Mouse (Mus musculus) hindbrain, postnatal 0 days (tissue): ENCODE measurements around the gene Mtfr1l. TPM values are rescaled to one million over a fixed set of nuclear protein-coding genes. Genes with fewer than 3 reads are reported as not detected.

ENCODE experiments used
- ATAC-seq: fragments of 200-750 bp; cut with Nextera tagmentation; 2 replicates; pipeline ENCODE4 v1.8.0; 2017; ENCODE audit warnings: mild to moderate bottlenecking, moderate TSS enrichment, moderate library complexity
- DNase-seq: peaks from one replicate; pipeline ENCODE4 v3.0.0-alpha.2; 2015; ENCODE audit warnings: low spot score
- H3K27ac ChIP-seq: fragments of 300-500 bp; sonication (generic); 2 replicates; pipeline ENCODE4 v1.5.1; 2014; ENCODE audit warnings: mild to moderate bottlenecking
- H3K27me3 ChIP-seq: fragments of 300-500 bp; sonication (generic); 2 replicates; pipeline ENCODE4 v1.6.1; 2014; ENCODE audit warnings: low read length, mixed read lengths; ENCODE audit not compliant: insufficient read depth
- H3K36me3 ChIP-seq: fragments of 300-500 bp; sonication (generic); 2 replicates; pipeline ENCODE4 v1.6.1; 2014; ENCODE audit warnings: low read length, mixed read lengths; ENCODE audit not compliant: insufficient read depth
- H3K4me1 ChIP-seq: fragments of 300-500 bp; sonication (generic); 2 replicates; pipeline ENCODE4 v1.6.1; 2014; ENCODE audit warnings: antibody characterized with exemption, low read length, mixed read lengths; ENCODE audit not compliant: insufficient read depth
- H3K4me2 ChIP-seq: fragments of 300-500 bp; sonication (generic); 2 replicates; pipeline ENCODE4 v1.6.1; 2014; ENCODE audit warnings: low read depth, mild to moderate bottlenecking, low read length, moderate library complexity, mixed read lengths
- H3K4me3 ChIP-seq: fragments of 300-500 bp; sonication (generic); 2 replicates; pipeline ENCODE4 v1.5.1; 2014; ENCODE audit warnings: low read length
- H3K9ac ChIP-seq: fragments of 300-500 bp; sonication (generic); replicated peaks from 2 replicates; pipeline ENCODE4 v1.6.1; 2014; ENCODE audit warnings: mild to moderate bottlenecking, low read length, moderate library complexity, mixed read lengths
- H3K9me3 ChIP-seq: fragments of 300-500 bp; sonication (generic); 2 replicates; pipeline ENCODE4 v1.6.1; 2016; ENCODE audit warnings: low read length, mixed read lengths
- CTCF ChIP-seq: IDR thresholded peaks from 2 replicates; pipeline ENCODE4 v1.5.1; 2016; ENCODE audit warnings: antibody characterized with exemption, control low read depth, low read depth
- WGBS: fragments of 180-500 bp; shearing (Covaris S2); extraction: QIAGEN DNeasy Blood & Tissue Kit; methylation state at CpG from one replicate; pipeline ENCODE4 v1.1.7; 2014; 5-methylcytosine and 5-hydroxymethylcytosine counted together
- polyA plus RNA-seq: library from polyadenylated mRNA; unstranded; fragments of >200 nt; fragmentation: Nextera tagmentation; extraction: Ambion mirVana; gene quantifications from 2 replicates; pipeline ENCODE4 v1.2.1, GENCODE M21; 2015
- total RNA-seq: library from RNA; depleted of rRNA; stranded (reverse); fragments of >200 nt; gene quantifications from 2 replicates; pipeline ENCODE4 v1.2.3, GENCODE M21; 2014

Mtfr1l gene
- total and polyA plus RNA-seq, 2 experiments from 2014 or later, result 133 to 182 TPM

GRCm38 (mm10) chr4:134510845-134511411, 24.3 kb downstream of the Mtfr1l start, which contains the start of gene Aunip:
Gene Aunip, plus strand, starts transcription at chr4:134510999.
- WGBS, result under 1% methylated on average over 42 of the region's 42 CpGs
- peak within 1 kb of the TSS; percentile 36 for H3K9ac ChIP-seq
- no peaks in the 10 kb centered on the region for H3K9me3 ChIP-seq
- no peaks in the 10 kb centered on the region for H3K4me1 ChIP-seq
- peak; percentile 94 for ATAC-seq
- TF ChIP-seq CTCF, result peak; percentile 9; the same call in 1 of the 2 replicates
- H3K27me3 ChIP-seq, result no peaks in the 10 kb centered on the region
- H3K36me3 ChIP-seq, result peaks cover 18% of the 10 kb centered on the region
- H3K27ac ChIP-seq, result no peak within 1 kb of the TSS
- DNase-seq, result peak; percentile 97
- peak within 1 kb of the TSS; percentile 71 for H3K4me2 ChIP-seq
- peak within 1 kb of the TSS; percentile 40 for H3K4me3 ChIP-seq

GRCm38 (mm10) chr4:134510396-134510795, 24.8 kb downstream of the Mtfr1l start:
- WGBS, result 80% methylated on average over 4 of the region's 4 CpGs

GRCm38 (mm10) chr4:134506713-134507112, 28.5 kb downstream of the Mtfr1l start:
- ATAC-seq (no peak), DNase-seq (no peak)
- H3K9ac ChIP-seq, result no peak overlapping the region
- 89% methylated on average over 19 of the region's 19 CpGs for WGBS
- H3K9me3 ChIP-seq, result no peaks in the 10 kb centered on the region
- no peaks in the 10 kb centered on the region for H3K4me1 ChIP-seq
- H3K27ac ChIP-seq, result no peak overlapping the region
- H3K27me3 ChIP-seq, result no peaks in the 10 kb centered on the region
- no peak overlapping the region for H3K4me3 ChIP-seq
- H3K36me3 ChIP-seq, result peaks cover 18% of the 10 kb centered on the region
- TF ChIP-seq CTCF, result no peak
- no peak overlapping the region for H3K4me2 ChIP-seq

More at GRCm38 (mm10) chr4:134510396-134510795, 24.8 kb downstream of the Mtfr1l start:
- ATAC-seq, result peak; percentile 33; the same call in 1 of the 2 replicates
- H3K4me3 ChIP-seq, result peak overlapping the region; percentile 40
- H3K4me2 ChIP-seq, result peak overlapping the region; percentile 71
- H3K9me3 ChIP-seq, result no peaks in the 10 kb centered on the region
- H3K27ac ChIP-seq, result no peak overlapping the region
- no peak for DNase-seq
- no peak for TF ChIP-seq CTCF
- H3K9ac ChIP-seq, result no peak overlapping the region
- H3K36me3 ChIP-seq, result peaks cover 18% of the 10 kb centered on the region
- no peaks in the 10 kb centered on the region for H3K27me3 ChIP-seq
- H3K4me1 ChIP-seq, result no peaks in the 10 kb centered on the region

- Histone ChIP-seq H3K27me3 (no peaks in the 10 kb centered on the region), H3K4me3 (no peak overlapping the region), H3K4me2 (no peak overlapping the region), H3K9me3 (no peaks in the 10 kb centered on the region), H3K36me3 (peaks cover 18% of the 10 kb centered on the region), H3K4me1 (no peaks in the 10 kb centered on the region), H3K27ac (no peak overlapping the region), H3K9ac (no peak overlapping the region)
- ATAC-seq (no peak), DNase-seq (no peak)
- 84% methylated on average over 3 of the region's 4 CpGs for WGBS
- no peak for TF ChIP-seq CTCF
These were observed 29.1 kb downstream of the Mtfr1l start for GRCm38 (mm10) chr4:134505966-134506594.

- 94% methylated on average over 4 of the region's 4 CpGs for WGBS
- Histone ChIP-seq H3K9ac (no peak overlapping the region), H3K27me3 (no peaks in the 10 kb centered on the region), H3K36me3 (peaks cover 18% of the 10 kb centered on the region), H3K4me1 (no peaks in the 10 kb centered on the region), H3K27ac (no peak overlapping the region), H3K4me2 (no peak overlapping the region), H3K9me3 (no peaks in the 10 kb centered on the region), H3K4me3 (no peak overlapping the region)
- DNase-seq (no peak), ATAC-seq (no peak)
- no peak for TF ChIP-seq CTCF
These were observed 29.8 kb downstream of the Mtfr1l start for GRCm38 (mm10) chr4:134505303-134505789.

- H3K4me1 ChIP-seq, result no peaks in the 10 kb centered on the region
- no peak for DNase-seq
- no peak overlapping the region for H3K9ac ChIP-seq
- TF ChIP-seq CTCF, result no peak
- H3K9me3 ChIP-seq, result no peaks in the 10 kb centered on the region
- peaks cover 18% of the 10 kb centered on the region for H3K36me3 ChIP-seq
- 82% methylated on average over 4 of the region's 4 CpGs for WGBS
- no peak for ATAC-seq
- no peaks in the 10 kb centered on the region for H3K27me3 ChIP-seq
- no peak overlapping the region for H3K27ac ChIP-seq
- no peak overlapping the region for H3K4me2 ChIP-seq
- H3K4me3 ChIP-seq, result no peak overlapping the region
These were observed 31.4 kb downstream of the Mtfr1l start for GRCm38 (mm10) chr4:134503686-134504357.
